Mouse (Mus musculus) liver, embryonic 14.5 days (tissue): ENCODE measurements around the gene Mcat. TPM values are rescaled to one million over a fixed set of nuclear protein-coding genes. Genes with fewer than 3 reads are reported as not detected.
A peak's percentile ranks its signal among the peaks of the same experiment; 100 is the strongest.

Source experiments
- ATAC-seq: fragments of 200-750 bp; cut with Nextera tagmentation; 2 replicates; pipeline ENCODE4 v1.8.0; 2017; ENCODE audit warnings: moderate number of reproducible peaks, mild to moderate bottlenecking, moderate library complexity; ENCODE audit not compliant: insufficient read depth
- DNase-seq, 3 experiments: peaks; one replicate each; pipeline ENCODE4 v3.0.0-alpha.2; 2012 to 2013; ENCODE audit warnings: low read depth in 3 of 3, low spot score in 3 of 3
- H3K27ac ChIP-seq: fragments of 300-500 bp; sonication (generic); 2 replicates; pipeline ENCODE4 v1.5.1; 2014; ENCODE audit warnings: moderate library complexity, mild to moderate bottlenecking, control low read depth, inconsistent platforms
- H3K27me3 ChIP-seq: fragments of 300-500 bp; sonication (generic); 2 replicates; pipeline ENCODE4 v1.6.1; 2014; ENCODE audit warnings: mild to moderate bottlenecking, low read length, moderate library complexity; ENCODE audit not compliant: control insufficient read depth, insufficient read depth
- H3K36me3 ChIP-seq: fragments of 300-500 bp; sonication (generic); replicated peaks from 2 replicates; pipeline ENCODE4 v1.6.1; 2014; ENCODE audit warnings: low read depth; ENCODE audit not compliant: control insufficient read depth, insufficient read depth
- H3K4me1 ChIP-seq, 2 experiments: fragments of 200-500 bp in 1 of 2; fragments of 300-500 bp in 1 of 2; sonication (generic) in 1 of 2; replicated peaks; 2 replicates each; pipeline ENCODE4 v1.6.1; 2012 to 2014; ENCODE audit warnings: antibody characterized with exemption in 1 of 2, inconsistent platforms in 1 of 2, low read length in 1 of 2; ENCODE audit not compliant: control insufficient read depth in 2 of 2, insufficient read depth in 2 of 2
- H3K4me2 ChIP-seq: fragments of 300-500 bp; sonication (generic); 2 replicates; pipeline ENCODE4 v1.6.1; 2014; ENCODE audit warnings: low read depth, mild to moderate bottlenecking, control low read depth, moderate library complexity
- H3K4me3 ChIP-seq, 2 experiments: fragments of 200-500 bp in 1 of 2; fragments of 300-500 bp in 1 of 2; sonication (generic) in 1 of 2; 2 replicates each; pipeline ENCODE4 v1.5.1; 2012 to 2014; ENCODE audit warnings: low read depth in 2 of 2, low read length in 2 of 2, mild to moderate bottlenecking in 2 of 2, control low read depth in 1 of 2, inconsistent platforms in 1 of 2, moderate library complexity in 1 of 2; ENCODE audit not compliant: insufficient read depth in 1 of 2
- H3K9ac ChIP-seq: fragments of 300-500 bp; sonication (generic); replicated peaks from 2 replicates; pipeline ENCODE4 v1.6.1; 2014; ENCODE audit warnings: mild to moderate bottlenecking, control low read depth, moderate library complexity
- H3K9me3 ChIP-seq: fragments of 300-500 bp; sonication (generic); 2 replicates; pipeline ENCODE4 v1.6.1; 2016; ENCODE audit warnings: low read length, mixed read lengths; ENCODE audit not compliant: control insufficient read depth
- CTCF ChIP-seq: IDR thresholded peaks from 2 replicates; pipeline ENCODE4 v1.5.1; 2016; ENCODE audit warnings: antibody characterized with exemption, low read depth, control low read depth
- EP300 ChIP-seq: IDR thresholded peaks from 2 replicates; pipeline ENCODE4 v1.6.1; 2016; ENCODE audit warnings: antibody characterized with exemption, low read depth
- WGBS: fragments of 180-500 bp; shearing (Covaris S2); extraction: QIAGEN DNeasy Blood & Tissue Kit; methylation state at CpG from one replicate; pipeline ENCODE4 v1.1.7; 2014; ENCODE audit not compliant: insufficient replicate concordance; 5-methylcytosine and 5-hydroxymethylcytosine counted together
- polyA plus RNA-seq, 2 experiments: library from polyadenylated mRNA; depleted of rRNA in 1 of 2; stranded (reverse) in 1 of 2; unstranded in 1 of 2; fragments of >200 nt; fragmentation: Nextera tagmentation in 1 of 2; extraction: Ambion mirVana in 1 of 2; gene quantifications; 2 replicates each; pipeline versions ENCODE4 v1.2.1 to v1.2.3; 2012 to 2014

Gene Mcat
- polyA plus RNA-seq, 2 experiments, result 9.8 to 15.5 TPM

GRCm38 (mm10) chr15:83594513-83595363 is 31.2 kb upstream of the Mcat start, which contains the start of gene Ttll12:
TSS of gene Ttll12 (minus strand) at chr15:83595157.
- WGBS, result under 1% methylated on average over 68 of the region's 68 CpGs
- peaks cover 34 to 39% of the 10 kb centered on the region in 2 experiments for H3K4me1 ChIP-seq
- ATAC-seq, result peak; percentile 67

GRCm38 (mm10) chr15:83593702-83594512 is 30.3 kb upstream of the Mcat start:
- H3K27ac ChIP-seq, result peak overlapping the region; percentile 100
- ATAC-seq (peak; percentile 65), DNase-seq (peak; percentile 57 to 63 (median 62))
- TF ChIP-seq CTCF, result no peak
- 0 out of 2 replicates have a peak, but pooled peaks have one; percentile 14 for TF ChIP-seq EP300
- peaks cover 34 to 39% of the 10 kb centered on the region in 2 experiments for H3K4me1 ChIP-seq
- H3K36me3 ChIP-seq, result peaks cover 21% of the 10 kb centered on the region
- H3K4me3 ChIP-seq, result peak overlapping the region; percentile 81 to 84
- WGBS, result 4% methylated on average over 19 of the region's 19 CpGs
- peak overlapping the region; percentile 97 for H3K9ac ChIP-seq
- H3K27me3 ChIP-seq, result no peaks in the 10 kb centered on the region
- peak overlapping the region; percentile 99 for H3K4me2 ChIP-seq
- no peaks in the 10 kb centered on the region for H3K9me3 ChIP-seq

More at GRCm38 (mm10) chr15:83594513-83595363, 31.2 kb upstream of the Mcat start, which contains the start of gene Ttll12:
- peak within 1 kb of the TSS; percentile 99 for H3K4me2 ChIP-seq
- peak within 1 kb of the TSS; percentile 97 for H3K9ac ChIP-seq
- H3K4me3 ChIP-seq, result peak within 1 kb of the TSS; percentile 81 to 84
- peak within 1 kb of the TSS; percentile 100 for H3K27ac ChIP-seq
- DNase-seq, result peak; percentile 94 to 96 (median 96)
- H3K9me3 ChIP-seq, result no peaks in the 10 kb centered on the region
- H3K36me3 ChIP-seq, result peaks cover 14% of the 10 kb centered on the region
- TF ChIP-seq EP300, result no peak
- TF ChIP-seq CTCF, result no peak
- no peaks in the 10 kb centered on the region for H3K27me3 ChIP-seq

- DNase-seq (peak in 1 of 3 experiments; percentile 30), ATAC-seq (peak; percentile 43)
- peak overlapping the region; percentile 100 for H3K27ac ChIP-seq
Observed at GRCm38 (mm10) chr15:83593189-83593585, 29.6 kb upstream of the Mcat start.

GRCm38 (mm10) chr15:83592260-83593188 is 28.9 kb upstream of the Mcat start:
- TF ChIP-seq EP300 (peak; percentile 68), CTCF (0 out of 2 replicates have a peak, but pooled peaks have one; percentile 1)
- H3K4me1 ChIP-seq, result peaks cover 34 to 39% of the 10 kb centered on the region in 2 experiments
- peak overlapping the region; percentile 100 for H3K27ac ChIP-seq
- peak; percentile 77 for ATAC-seq
- H3K9me3 ChIP-seq, result no peaks in the 10 kb centered on the region
- H3K4me3 ChIP-seq, result peak overlapping the region; percentile 81 to 84
- peak overlapping the region; percentile 97 for H3K9ac ChIP-seq
- H3K27me3 ChIP-seq, result no peaks in the 10 kb centered on the region
- DNase-seq, result peak; percentile 71 to 73 (median 73)
- H3K4me2 ChIP-seq, result peak overlapping the region; percentile 99
- peaks cover 34% of the 10 kb centered on the region for H3K36me3 ChIP-seq
- WGBS, result 11% methylated on average over 8 of the region's 8 CpGs

More at GRCm38 (mm10) chr15:83593189-83593585, 29.6 kb upstream of the Mcat start:
- Histone ChIP-seq H3K4me2 (peak overlapping the region; percentile 99), H3K9ac (peak overlapping the region; percentile 97), H3K4me3 (peak overlapping the region; percentile 81 to 84), H3K4me1 (peaks cover 34 to 39% of the 10 kb centered on the region in 2 experiments), H3K27me3 (no peaks in the 10 kb centered on the region), H3K36me3 (peaks cover 28% of the 10 kb centered on the region), H3K9me3 (no peaks in the 10 kb centered on the region)
- TF ChIP-seq EP300, result no peak
- 0 out of 2 replicates have a peak, but pooled peaks have one; percentile 1 for TF ChIP-seq CTCF
